ENCODE assay signal across 24 mouse cellular contexts in genomic region chr6:148375618-148376209, GRCm38 (mm10).
DNase-seq lines count a peak whose midpoint lies in the region; TF ChIP-seq lines count a peak whose summit lies in the region.
"Had no signal": no experiment of that assay in that cellular context is flagged by ENCODE, and none has a peak within 500 bp of the region (broad histone marks: within the 10 kb centered on the region; RNA-seq: fewer than 3 reads in every experiment).

No protein-coding gene starts in this region.

- no peak for TF ChIP-seq CTCF in gastrocnemius, adult 2 months (IDR thresholded peaks at IDR 0.05)
- TF ChIP-seq CTCF in layer of hippocampus, adult 2 months (conservative IDR thresholded peaks at IDR 0.05), result no peak

- no peak overlapping the region for H3K4me3 ChIP-seq in gastrocnemius, adult 2 months
- H3K4me3 ChIP-seq in layer of hippocampus, adult 2 months, result no peak overlapping the region
- H3K4me3 ChIP-seq: embryonic facial prominence, embryonic 10.5 days; embryonic facial prominence, embryonic 13.5 days; erythroblast, embryonic 14.5 days; forebrain, embryonic 12.5 days; forebrain, embryonic 15.5 days; heart, embryonic 10.5 days; heart, embryonic 13.5 days; hindbrain, embryonic 12.5 days; hindbrain, embryonic 15.5 days had no signal

- H3K27ac ChIP-seq in gastrocnemius, adult 2 months, result peak overlapping the region; percentile 44
- H3K27ac ChIP-seq in layer of hippocampus, adult 2 months, result peak overlapping the region; percentile 64; the same call in 1 of the 2 replicates
- H3K27ac ChIP-seq: embryonic facial prominence, embryonic 10.5 days; embryonic facial prominence, embryonic 13.5 days; forebrain, embryonic 12.5 days; forebrain, embryonic 15.5 days; heart, embryonic 10.5 days; heart, embryonic 13.5 days; hindbrain, embryonic 12.5 days; hindbrain, embryonic 15.5 days had no signal

- intact Hi-C loops in gastrocnemius, adult 2 months (cut with DNase I), result no loop called here

- no peak for DNase-seq in gastrocnemius, adult 2 months
- no peak for DNase-seq in gastrocnemius, postnatal 4 days (ENCODE audit: low spot score in 2 of 2)
- DNase-seq in layer of hippocampus, adult 2 months (ENCODE audit: low spot score in 2 of 2), result peak in 1 of 2 experiments; percentile 9
- no peak for DNase-seq in layer of hippocampus, postnatal 14 days (ENCODE audit: low spot score in 2 of 2)
- peak; percentile 60 for DNase-seq in brain, adult 2 months (ENCODE audit: low read depth, low spot score)
- DNase-seq in right cerebral cortex, postnatal 25 days, result no peak
- DNase-seq: adrenal gland, postnatal 10 days; adrenal gland, postnatal 36 days; B cell, adult 2 months; cerebellum, adult 11 months; cerebellum, adult 2 months; cerebellum, adult 9-11 months; cerebellum, postnatal 25 days; embryo, embryonic 11 days; gastrocnemius, postnatal 25 days had no signal
